Mouse (Mus musculus): ENCODE data around the gene Rab8a.

The Rab8a gene

GRCm38 (mm10) chr8:72147266-72147665 is 13.7 kb upstream of the Rab8a start:
- peak in 1 of 2 experiments; percentile 31 for DNase-seq

- no peak for DNase-seq
These were observed 11.9 kb upstream of the Rab8a start for GRCm38 (mm10) chr8:72149056-72149455.

GRCm38 (mm10) chr8:72151418-72152078 is 9.5 kb upstream of the Rab8a start:
- no peak for DNase-seq

DNA sequence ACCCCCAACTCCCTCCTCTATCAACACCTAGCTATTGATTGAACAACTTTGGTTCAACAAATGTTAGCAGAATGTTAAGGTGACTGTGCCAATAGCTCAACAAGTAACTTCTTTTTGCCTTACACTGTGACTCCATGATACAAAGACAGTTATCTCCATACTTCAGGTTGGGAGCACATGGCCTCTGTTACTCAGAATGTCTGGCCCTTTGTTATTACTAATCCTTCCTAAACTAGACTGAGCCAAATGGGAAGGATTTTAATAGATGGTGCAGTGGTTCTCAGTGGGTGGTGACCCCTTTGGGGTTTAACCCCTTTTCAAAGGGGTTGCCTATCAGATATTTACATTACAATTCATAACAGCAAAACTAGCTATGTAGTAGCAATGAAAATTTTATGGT is 7.6 kb upstream of the Rab8a start:
- no peak for DNase-seq

- DNase-seq = peak in 1 of 2 experiments; percentile 26
These were observed 2.9 kb upstream of the Rab8a start for GRCm38 (mm10) chr8:72158096-72158495.

DNA sequence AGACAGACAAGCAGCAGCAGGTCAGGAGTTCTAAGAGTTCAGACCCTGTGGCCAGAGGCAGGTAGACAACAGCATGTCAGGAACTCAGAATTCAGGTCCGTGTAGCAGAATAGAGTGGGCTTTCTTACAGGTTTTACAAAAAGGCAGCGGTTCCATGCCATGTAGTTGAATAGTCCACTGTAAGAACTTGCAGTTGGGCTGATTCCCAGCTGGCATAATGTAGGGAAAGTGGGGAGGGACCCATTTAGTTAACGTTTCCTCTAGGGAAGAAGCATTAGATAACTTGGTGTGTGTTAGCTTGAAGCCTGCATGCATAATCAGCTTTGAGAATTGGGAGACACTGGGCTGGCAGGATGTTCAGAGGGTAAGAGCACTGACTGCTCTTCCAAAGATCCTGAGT is 2.3 kb upstream of the Rab8a start:
- peak in 1 of 2 experiments; percentile 21 for DNase-seq

DNA sequence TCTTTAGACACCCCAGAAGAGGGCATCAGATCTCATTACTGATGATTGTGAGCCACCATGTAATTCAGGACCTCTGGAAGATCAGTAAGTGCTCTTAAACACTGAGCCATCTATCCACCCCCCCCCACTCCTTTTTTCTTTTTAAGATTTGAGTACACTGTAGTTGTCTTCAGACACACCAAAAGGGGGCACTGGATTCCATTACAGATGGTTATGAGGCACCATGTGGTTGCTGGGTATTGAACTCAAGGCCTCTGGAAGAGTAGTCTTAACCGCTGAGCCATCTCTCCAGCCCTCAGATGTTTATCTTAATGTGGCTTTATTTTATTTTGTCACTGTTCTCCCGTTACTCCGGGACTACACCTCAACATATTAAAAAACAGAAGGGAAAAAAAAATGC is 993 bp upstream of the Rab8a start:
- no peak for DNase-seq

GRCm38 (mm10) chr8:72162821-72163220 is 1.8 kb downstream of the Rab8a start:
- peak in 1 of 2 experiments; percentile 15 for DNase-seq

- DNase-seq = no peak
These were observed 8.2 kb downstream of the Rab8a start for GRCm38 (mm10) chr8:72169098-72169668.

- DNase-seq = peak; percentile 66 to 86
These were observed 8.8 kb downstream of the Rab8a start for GRCm38 (mm10) chr8:72169681-72170249.

DNA sequence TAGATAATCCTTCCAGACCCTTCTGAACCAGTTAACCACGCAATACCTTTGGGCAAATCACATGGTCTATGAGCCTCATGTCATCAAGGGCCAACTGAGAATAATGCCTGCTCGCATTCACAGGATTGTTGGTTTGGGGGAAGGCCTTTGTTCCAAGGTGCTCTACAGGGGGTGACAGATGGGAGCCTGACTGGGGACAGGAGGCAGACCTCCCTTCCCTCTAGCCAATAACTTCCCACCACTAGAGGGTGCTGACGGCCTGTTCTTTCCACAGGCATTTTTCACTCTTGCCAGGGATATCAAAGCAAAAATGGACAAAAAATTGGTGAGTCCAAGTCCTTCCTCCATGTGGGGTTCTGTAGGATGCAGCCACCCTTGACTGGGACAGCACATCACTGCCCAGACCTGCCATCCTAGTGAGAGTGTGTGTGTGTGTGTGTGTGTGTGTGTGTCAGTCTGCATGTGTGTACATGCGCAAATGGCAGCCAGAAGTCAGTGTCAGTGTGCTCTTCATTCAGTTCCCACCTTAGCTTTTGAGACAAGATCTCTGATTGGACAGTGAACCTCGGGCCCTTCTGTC is 16.4 kb downstream of the Rab8a start:
- peak; percentile 59 to 87 for DNase-seq

DNA sequence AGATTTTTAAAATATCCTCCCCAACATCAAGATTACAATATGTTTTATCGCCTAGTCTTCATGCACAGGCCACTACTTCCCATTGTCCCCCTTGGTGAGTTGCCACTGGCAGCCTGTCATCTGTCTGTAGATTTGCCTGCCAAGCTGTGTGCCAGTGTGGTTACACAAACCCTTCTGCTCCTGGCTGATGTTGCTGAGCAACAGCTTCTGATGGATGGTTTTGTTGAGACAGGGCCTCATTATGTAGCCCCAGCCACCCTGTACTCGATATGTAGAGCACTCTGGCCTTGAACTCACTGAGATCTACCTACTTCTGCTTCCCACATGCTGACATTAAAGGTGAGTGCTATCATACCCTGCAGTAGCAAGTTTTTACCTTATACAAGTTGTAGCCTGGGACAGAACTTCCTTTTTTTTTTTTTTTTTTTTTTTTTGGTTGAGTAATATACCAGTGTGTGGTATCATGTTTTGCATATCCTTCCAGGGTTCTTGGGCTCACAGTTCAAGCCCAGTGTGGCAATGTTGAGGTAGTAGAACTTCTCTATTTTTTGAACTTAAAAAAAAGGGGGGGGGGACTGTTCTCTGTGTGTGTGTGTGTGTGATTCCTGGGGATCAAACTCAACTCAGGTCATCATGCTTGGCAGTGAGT is 22.7 kb downstream of the Rab8a start:
- DNase-seq = no peak

GRCm38 (mm10) chr8:72187793-72188331 is 26.9 kb downstream of the Rab8a start:
- DNase-seq = no peak

DNA sequence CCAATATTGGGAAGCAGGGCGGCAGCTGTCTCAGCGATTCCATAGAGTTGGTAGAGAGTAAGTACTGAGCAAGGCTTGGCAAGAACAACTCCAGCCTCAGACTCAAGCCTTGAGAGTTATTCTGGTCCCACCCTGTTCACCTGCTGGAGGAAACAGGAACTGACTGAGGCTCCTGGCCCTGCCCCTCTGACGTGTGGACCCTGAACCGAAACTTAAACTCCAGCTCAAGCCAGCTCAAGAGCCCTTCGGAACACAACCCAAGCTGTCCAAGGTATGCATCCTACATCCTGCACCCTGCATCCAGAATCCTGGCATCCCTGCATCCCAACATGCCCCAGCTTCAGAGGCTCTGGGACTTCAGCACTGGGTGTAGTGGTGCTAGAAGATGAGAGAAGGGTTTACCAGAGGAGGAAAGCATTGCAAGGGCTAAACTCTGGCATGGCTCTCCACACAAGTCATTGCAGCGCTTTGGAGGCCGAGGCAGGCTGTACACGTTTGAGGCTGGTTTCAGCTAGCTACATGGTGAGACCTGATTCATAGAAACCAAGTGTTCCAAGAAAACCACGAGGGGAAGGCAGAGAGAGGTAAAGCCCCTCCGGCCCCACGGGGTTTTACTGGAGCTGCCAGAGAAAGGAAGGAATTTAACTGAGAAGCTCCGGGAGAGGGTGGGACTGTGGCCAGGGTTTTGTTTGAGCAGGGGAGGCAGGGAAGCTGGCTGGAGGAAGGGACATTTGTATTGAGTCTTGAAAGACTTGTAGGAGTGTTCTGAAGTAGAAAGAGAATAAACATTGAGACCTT is 28.6 kb downstream of the Rab8a start, which contains the start of gene Hsh2d:
TSS of gene Hsh2d (plus strand) at position 222 of the 798 bp plus-strand sequence.
- DNase-seq = no peak

DNA sequence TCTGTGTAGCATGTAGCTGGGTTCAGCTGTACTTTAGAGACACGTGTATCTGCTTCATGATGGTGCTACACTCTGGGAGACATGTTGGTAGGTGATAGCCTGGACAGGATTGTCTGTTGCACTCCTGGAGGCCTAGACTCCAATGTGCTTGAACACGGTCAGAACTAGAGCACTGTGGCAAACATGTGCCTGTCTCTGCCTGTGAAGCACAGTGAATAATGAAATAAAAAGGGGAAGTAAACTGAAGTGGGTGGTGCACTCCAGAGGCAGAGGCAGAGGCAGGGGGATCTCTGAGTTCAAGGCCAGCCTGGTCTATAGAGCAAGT is 29.2 kb downstream of the Rab8a start:
- DNase-seq = no peak

DNA sequence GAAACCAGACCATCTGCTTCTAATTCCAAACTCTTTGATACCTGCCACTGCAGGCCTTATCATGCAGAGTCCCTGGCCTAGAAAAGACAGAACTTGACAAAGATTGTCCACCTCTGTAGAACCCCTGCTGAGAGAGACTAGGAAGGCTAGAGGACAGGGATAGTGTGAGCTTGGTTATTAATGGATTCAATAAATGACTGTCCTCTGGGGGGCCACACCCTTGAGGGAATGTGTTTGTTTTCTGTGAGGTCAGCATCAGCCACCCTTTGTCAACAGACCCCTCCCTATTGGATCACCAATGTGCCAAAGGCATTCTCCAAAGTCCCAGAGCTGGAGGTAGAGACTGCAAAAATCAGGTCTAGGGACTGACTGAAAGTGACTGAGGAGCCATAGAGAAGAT is 31.1 kb downstream of the Rab8a start:
- no peak for DNase-seq

DNA sequence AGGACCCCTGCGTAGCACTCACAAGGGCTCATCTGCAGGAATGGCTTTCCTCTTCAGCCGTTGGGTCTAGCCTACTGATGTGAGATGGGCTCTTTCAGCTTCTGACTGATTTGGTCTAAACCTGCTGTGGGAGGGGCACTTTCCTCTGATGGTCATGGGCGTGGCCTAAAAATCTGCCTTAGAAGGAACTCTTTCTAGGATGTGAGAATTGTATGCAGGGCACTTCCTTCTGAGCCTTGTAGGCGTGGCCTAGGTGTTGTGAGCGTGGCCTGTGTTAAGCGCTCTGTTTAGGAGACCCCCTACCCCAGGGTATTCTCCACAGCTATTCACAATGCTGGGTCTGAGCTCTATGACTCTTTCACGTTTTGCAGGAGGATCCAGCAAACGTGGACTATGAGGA is 37.0 kb downstream of the Rab8a start:
- no peak for DNase-seq

- peak in 1 of 2 experiments; percentile 6 for DNase-seq
These were observed 47.6 kb downstream of the Rab8a start for GRCm38 (mm10) chr8:72208582-72208981.

DNA sequence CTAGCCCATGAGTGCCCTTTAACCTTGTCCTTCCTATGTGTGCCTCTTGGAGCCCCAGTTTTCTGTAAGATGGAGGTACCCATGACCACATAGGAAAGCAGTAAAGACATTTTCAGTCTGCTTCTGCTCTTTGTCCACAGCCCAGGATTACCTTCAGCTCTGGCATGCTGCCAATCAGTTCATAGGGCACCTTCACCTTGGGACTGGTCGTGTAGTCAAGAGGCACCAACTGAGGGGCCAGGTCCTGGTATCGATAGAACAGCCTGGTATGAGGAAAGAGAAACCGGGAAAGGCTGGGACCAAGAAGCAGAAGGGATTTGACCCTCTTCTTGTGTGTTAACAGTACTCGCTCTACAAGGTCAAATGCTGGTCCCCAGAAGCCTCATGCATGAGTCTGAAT is 49.2 kb downstream of the Rab8a start:
- peak; percentile 41 to 45 for DNase-seq

DNA sequence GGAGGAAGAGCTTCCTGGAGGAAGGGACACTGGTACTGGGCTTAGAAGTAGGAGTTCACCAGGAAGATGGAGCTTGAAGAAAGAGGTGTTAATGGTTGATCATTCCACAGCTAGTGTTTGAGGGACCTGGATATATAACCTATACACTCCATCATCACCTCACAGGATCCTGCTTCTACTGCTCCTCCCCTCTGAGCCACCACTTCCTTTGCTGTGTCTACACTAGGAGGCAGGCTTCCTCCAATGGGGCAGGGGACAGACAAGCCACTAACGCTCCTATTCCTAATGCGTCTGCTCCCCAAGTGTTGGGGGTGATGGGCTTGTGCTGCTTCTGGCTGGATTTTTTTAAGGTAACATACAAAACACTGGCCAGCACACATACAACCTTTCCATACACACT is 49.7 kb downstream of the Rab8a start:
- peak in 1 of 2 experiments; percentile 5 for DNase-seq

GRCm38 (mm10) chr8:72211846-72212245 is 50.8 kb downstream of the Rab8a start:
- no peak for DNase-seq

DNA sequence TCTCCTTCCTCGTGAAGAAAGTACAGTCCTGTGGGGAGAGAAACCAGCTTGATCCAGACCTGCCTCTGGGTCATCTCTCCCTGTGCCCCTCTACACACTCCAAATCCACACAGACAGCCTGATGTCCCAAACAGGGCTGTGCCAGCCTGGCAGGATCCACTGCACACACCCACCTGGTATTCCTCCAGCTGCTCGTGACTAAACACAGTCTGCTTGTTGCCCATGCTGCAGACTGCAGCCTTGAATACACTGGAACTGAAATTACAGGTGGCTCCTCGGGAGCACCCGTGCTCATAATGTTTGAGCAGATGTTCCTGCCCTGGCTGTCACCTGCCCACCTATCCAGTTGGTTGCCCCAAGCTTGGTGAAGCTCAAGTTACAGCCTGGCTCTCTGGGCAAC is 51.8 kb downstream of the Rab8a start, which contains the start of gene Cib3:
TSS of gene Cib3 (minus strand) at position 87 of the 400 bp plus-strand sequence.
- DNase-seq = no peak

All from kidney, postnatal 25 days (tissue).